Mouse (Mus musculus) liver, embryonic 18 days (tissue): Measurements from ENCODE around the gene Sst. TPM values are rescaled to one million over a fixed set of nuclear protein-coding genes. Genes with fewer than 3 reads are reported as not detected.

Experiments
- polyA plus RNA-seq: library from polyadenylated mRNA; depleted of rRNA; stranded (reverse); fragments of >200 nt; gene quantifications from 2 replicates; pipeline ENCODE4 v1.2.3, GENCODE M21; 2012; rRNA removed

The Sst gene
- polyA plus RNA-seq: 0.26 and 0.58 TPM in 2 replicates

DNA sequence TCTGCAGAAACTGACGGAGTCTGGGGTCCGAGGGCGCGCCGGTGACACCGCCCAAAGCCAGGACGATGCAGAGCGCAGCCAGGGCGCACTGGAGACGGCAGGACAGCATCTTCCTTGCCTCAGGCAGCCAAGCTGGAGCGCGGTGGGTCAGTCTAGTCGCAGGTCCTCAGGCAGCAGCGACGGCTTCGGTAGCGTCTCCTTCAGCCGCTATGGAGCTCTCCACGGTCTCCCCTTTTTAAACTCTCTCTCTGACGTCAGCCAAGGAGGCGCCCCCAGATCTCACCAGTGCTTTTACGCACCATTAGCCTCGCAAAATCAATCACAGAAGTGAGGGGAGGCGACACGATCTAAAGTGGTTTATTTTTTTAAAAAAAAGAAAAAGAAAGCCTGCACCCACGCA lies at the start of gene Sst:
Sst (minus strand) TSS at position 323 of the 400 bp plus-strand sequence.

GRCm38 (mm10) chr16:23932294-23932693 lies 41.5 kb upstream of the Sst start, which contains the start of gene Rtp2:
Rtp2 (minus strand) TSS chr16:23932394.

Other genes with a start within 250 kb of the Sst start
- not detected in 2 replicates for gene Rtp2, start 41.4 kb upstream of the Sst start, polyA plus RNA-seq
- gene Gm37419, start 97.5 kb upstream of the Sst start, polyA plus RNA-seq: not detected in 2 replicates
- gene Bcl6, start 97.9 kb upstream of the Sst start, polyA plus RNA-seq: 0.96 and 1.4 TPM in 2 replicates